Mouse (Mus musculus) layer of hippocampus, postnatal 10 days (tissue): ENCODE results near the gene Fam122b. TPM values are rescaled to one million over a fixed set of nuclear protein-coding genes. Genes with fewer than 3 reads are reported as not detected.

ENCODE experiments used
- DNase-seq, 2 experiments: peaks; one replicate each; pipeline ENCODE4 v3.0.0; 2021; ENCODE audit warnings: low spot score in 2 of 2
- total RNA-seq, 2 experiments: library from RNA; stranded (reverse); gene quantifications; 2 replicates each; pipeline ENCODE4 v1.2.3; 2021

The Fam122b gene
- total RNA-seq, 2 experiments from 2014 or later, result 2.6 to 3.4 TPM

- no peak for DNase-seq
Observed at GRCm38 (mm10) chrX:53201616-53202015, 68.0 kb downstream of the Fam122b start.

GRCm38 (mm10) chrX:53197681-53198080 is 71.9 kb downstream of the Fam122b start:
- no peak for DNase-seq

GRCm38 (mm10) chrX:53196392-53196791 is 73.2 kb downstream of the Fam122b start:
- DNase-seq, result no peak

Other genes starting within 250 kb of the Fam122b start
- gene Plac1, start 29.7 kb downstream of the Fam122b start, total RNA-seq, result not detected
- gene Fam122c, start 3.6 kb upstream of the Fam122b start, total RNA-seq, result not detected
- gene Mospd1, start 100.7 kb upstream of the Fam122b start, total RNA-seq, result 10 to 100 TPM; 12.7 to 15.1 TPM
- not detected for gene Etd, start 165.1 kb upstream of the Fam122b start, total RNA-seq